Mouse (Mus musculus) testis, adult 2 months (tissue): ENCODE data around the gene Gsk3b. TPM values are rescaled to one million over a fixed set of nuclear protein-coding genes. Genes with fewer than 3 reads are reported as not detected.

ENCODE experiments used
- H3K27ac ChIP-seq: fragments of 200-500 bp; 2 replicates; pipeline ENCODE4 v1.5.1; 2012; ENCODE audit warnings: low read depth, low read length; ENCODE audit not compliant: control insufficient read depth, insufficient read depth
- H3K27me3 ChIP-seq: fragments of 200-500 bp; 2 replicates; pipeline ENCODE4 v1.6.1; 2012; ENCODE audit warnings: mild to moderate bottlenecking, low read length, moderate library complexity; ENCODE audit not compliant: control insufficient read depth, insufficient read depth
- H3K36me3 ChIP-seq: fragments of 200-500 bp; 2 replicates; pipeline ENCODE4 v1.6.1; 2012; ENCODE audit warnings: mild to moderate bottlenecking, low read length; ENCODE audit not compliant: control insufficient read depth, insufficient read depth
- H3K4me1 ChIP-seq: fragments of 200-500 bp; 2 replicates; pipeline ENCODE4 v1.6.1; 2012; ENCODE audit warnings: low read length; ENCODE audit not compliant: control insufficient read depth, insufficient read depth
- H3K4me3 ChIP-seq: fragments of 200-500 bp; 2 replicates; pipeline ENCODE4 v1.5.1; 2012; ENCODE audit warnings: low read depth, mild to moderate bottlenecking, low read length, moderate library complexity, mixed read lengths; ENCODE audit not compliant: control insufficient read depth
- CTCF ChIP-seq: fragments of 200-500 bp; IDR thresholded peaks from 2 replicates; pipeline ENCODE4 v1.5.1; 2012; ENCODE audit warnings: low read depth, mild to moderate bottlenecking, inconsistent platforms, low read length, moderate library complexity; ENCODE audit not compliant: control insufficient read depth, insufficient read depth, insufficient replicate concordance
- POLR2A ChIP-seq: fragments of 200-500 bp; IDR thresholded peaks from 2 replicates; pipeline ENCODE4 v1.6.1; 2012; ENCODE audit warnings: low read depth, mild to moderate bottlenecking, inconsistent platforms, low read length, moderate library complexity; ENCODE audit not compliant: control insufficient read depth
- polyA plus RNA-seq: library from polyadenylated mRNA; depleted of rRNA; stranded (reverse); fragments of >200 nt; gene quantifications from 2 replicates; pipeline ENCODE4 v1.2.3, GENCODE M21; 2012

The Gsk3b gene
- polyA plus RNA-seq, 1 experiment, result 129 TPM

DNA sequence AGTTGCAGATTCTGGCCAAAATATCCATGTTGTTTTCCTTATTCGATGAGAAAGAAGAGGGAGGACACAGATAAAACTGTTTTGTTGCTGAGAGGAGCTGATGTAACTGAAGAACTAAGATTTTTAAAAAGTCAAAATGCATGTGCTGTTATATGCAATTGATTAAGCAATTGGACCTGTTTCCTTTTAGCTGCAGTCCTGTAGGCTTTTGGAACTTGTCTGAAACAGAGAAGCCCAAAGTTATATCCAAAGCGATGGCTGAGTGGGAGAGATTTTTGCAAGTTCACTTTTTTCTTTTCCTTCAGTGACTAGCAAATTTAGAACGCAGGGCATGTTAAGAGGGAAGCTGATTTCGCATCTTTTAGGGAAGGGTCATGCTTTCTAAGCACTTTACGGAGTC is 2.9 kb downstream of the Gsk3b start:
- H3K27ac ChIP-seq, result no peak overlapping the region
- no peak for TF ChIP-seq CTCF
- TF ChIP-seq POLR2A, result no peak
- H3K36me3 ChIP-seq, result no peaks in the 10 kb centered on the region
- no peak overlapping the region for H3K4me3 ChIP-seq
- no peaks in the 10 kb centered on the region for H3K27me3 ChIP-seq
- no peaks in the 10 kb centered on the region; the same call in 1 of the 2 replicates for H3K4me1 ChIP-seq

- Histone ChIP-seq H3K4me1 (no peaks in the 10 kb centered on the region; the same call in 1 of the 2 replicates), H3K27ac (no peak overlapping the region), H3K27me3 (no peaks in the 10 kb centered on the region), H3K36me3 (no peaks in the 10 kb centered on the region), H3K4me3 (no peak overlapping the region; the same call in 1 of the 2 replicates)
- TF ChIP-seq POLR2A (no peak), CTCF (no peak)
These were observed 3.8 kb downstream of the Gsk3b start for GRCm38 (mm10) chr16:38092598-38092997.

- Histone ChIP-seq H3K27ac (no peak overlapping the region), H3K36me3 (no peaks in the 10 kb centered on the region), H3K4me3 (no peak overlapping the region), H3K4me1 (no peaks in the 10 kb centered on the region; the same call in 1 of the 2 replicates), H3K27me3 (no peaks in the 10 kb centered on the region)
- TF ChIP-seq CTCF (no peak), POLR2A (no peak)
These were observed 6.5 kb downstream of the Gsk3b start for GRCm38 (mm10) chr16:38095181-38095851.

- no peaks in the 10 kb centered on the region for H3K4me1 ChIP-seq
- H3K27me3 ChIP-seq, result no peaks in the 10 kb centered on the region
- H3K4me3 ChIP-seq, result no peak overlapping the region
- TF ChIP-seq POLR2A, result no peak
- TF ChIP-seq CTCF, result no peak
- H3K27ac ChIP-seq, result no peak overlapping the region
- no peaks in the 10 kb centered on the region for H3K36me3 ChIP-seq
These were observed 8.7 kb downstream of the Gsk3b start for GRCm38 (mm10) chr16:38097521-38097920.

GRCm38 (mm10) chr16:38099325-38099724 is 10.5 kb downstream of the Gsk3b start:
- H3K4me3 ChIP-seq, result no peak overlapping the region
- H3K27me3 ChIP-seq, result no peaks in the 10 kb centered on the region
- no peak overlapping the region for H3K27ac ChIP-seq
- TF ChIP-seq CTCF, result no peak
- TF ChIP-seq POLR2A, result no peak
- no peaks in the 10 kb centered on the region for H3K36me3 ChIP-seq
- H3K4me1 ChIP-seq, result no peaks in the 10 kb centered on the region

DNA sequence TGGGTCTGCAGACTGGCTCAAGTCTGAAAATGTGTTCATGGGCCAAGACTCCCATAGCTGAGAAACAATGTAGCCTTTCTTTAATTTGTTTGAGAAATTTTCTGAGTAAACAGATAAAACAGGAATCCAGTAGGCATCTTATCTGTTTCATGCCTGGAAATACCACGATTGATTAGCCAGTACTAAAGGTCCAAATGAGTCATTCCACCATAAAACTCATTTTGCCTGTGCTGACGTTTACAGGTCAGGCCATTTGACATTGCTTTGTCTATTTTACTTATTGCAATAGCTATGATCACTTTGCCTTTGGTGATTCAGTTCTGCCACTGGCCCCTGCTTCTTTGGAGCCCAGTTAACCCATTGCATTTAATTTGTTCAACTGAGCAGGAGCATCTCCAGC is 11.8 kb downstream of the Gsk3b start:
- Histone ChIP-seq H3K4me3 (no peak overlapping the region), H3K4me1 (no peaks in the 10 kb centered on the region), H3K36me3 (no peaks in the 10 kb centered on the region), H3K27ac (no peak overlapping the region), H3K27me3 (no peaks in the 10 kb centered on the region)
- TF ChIP-seq POLR2A (no peak), CTCF (no peak)

DNA sequence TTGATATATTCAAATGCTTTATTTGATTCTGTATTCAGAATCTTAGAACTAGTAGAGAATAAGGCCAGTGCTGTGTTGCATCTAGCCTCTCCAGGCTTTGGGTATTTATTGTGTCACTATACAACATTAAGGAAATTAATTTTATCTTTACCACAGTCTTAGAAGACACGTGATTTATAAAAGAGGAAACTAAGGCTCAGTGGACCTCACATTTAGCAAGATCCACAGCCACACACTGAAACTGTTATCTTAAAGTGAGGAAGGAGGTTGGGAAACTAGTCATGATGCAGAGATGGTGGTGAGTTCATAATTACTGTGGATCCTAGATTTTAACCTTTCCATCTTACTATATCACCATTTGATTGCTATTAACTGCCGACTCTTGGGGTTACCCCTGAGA is 16.7 kb downstream of the Gsk3b start:
- peaks cover 2% of the 10 kb centered on the region; the same call in 1 of the 2 replicates for H3K4me1 ChIP-seq
- TF ChIP-seq POLR2A (no peak), CTCF (no peak)
- H3K36me3 ChIP-seq, result no peaks in the 10 kb centered on the region
- no peak overlapping the region for H3K4me3 ChIP-seq
- no peak overlapping the region for H3K27ac ChIP-seq
- no peaks in the 10 kb centered on the region for H3K27me3 ChIP-seq
